Mouse (Mus musculus) MEL (cell line): ENCODE measurements around the gene Slc35b1. TPM values are rescaled to one million over a fixed set of nuclear protein-coding genes. Genes with fewer than 3 reads are reported as not detected.

ENCODE experiments used
- DNase-seq: peaks from one replicate; pipeline ENCODE4 v3.0.0; 2011; ENCODE audit warnings: low read depth, low spot score
- H3K27ac ChIP-seq: 2 replicates; pipeline ENCODE4 v1.5.1; 2012; ENCODE audit warnings: low read depth, mild to moderate bottlenecking, control low read depth, low read length, moderate library complexity; ENCODE audit not compliant: control insufficient read depth
- H3K27me3 ChIP-seq, 2 experiments: fragments of 150-350 bp in 1 of 2; sonication (generic) in 1 of 2; 2 replicates each; pipeline ENCODE4 v1.6.1; 2012; ENCODE audit warnings: low read length in 2 of 2, mild to moderate bottlenecking in 2 of 2, improper control_type of control experiment in 1 of 2, moderate library complexity in 1 of 2; ENCODE audit not compliant: insufficient read depth in 2 of 2, control insufficient read depth in 1 of 2
- H3K36me3 ChIP-seq, 2 experiments: 2 replicates each; pipeline ENCODE4 v1.6.1; 2012 to 2014; ENCODE audit warnings: low read length in 2 of 2, improper control_type of control experiment in 1 of 2, inconsistent platforms in 1 of 2, mild to moderate bottlenecking in 1 of 2; ENCODE audit not compliant: insufficient read depth in 2 of 2, control insufficient read depth in 1 of 2
- H3K4me1 ChIP-seq, 2 experiments: fragments of 150-350 bp in 1 of 2; sonication (generic) in 1 of 2; 2 replicates each; pipeline ENCODE4 v1.6.1; 2012; ENCODE audit warnings: low read length in 2 of 2, improper control_type of control experiment in 1 of 2, mild to moderate bottlenecking in 1 of 2; ENCODE audit not compliant: insufficient read depth in 2 of 2, control insufficient read depth in 1 of 2
- H3K4me3 ChIP-seq, 2 experiments: fragments of 150-350 bp in 1 of 2; sonication (generic) in 1 of 2; 2 replicates each; pipeline ENCODE4 v1.5.1; 2012; ENCODE audit warnings: low read depth in 2 of 2, low read length in 2 of 2, mild to moderate bottlenecking in 2 of 2, moderate library complexity in 2 of 2, control low read depth in 1 of 2, improper control_type of control experiment in 1 of 2; ENCODE audit not compliant: control insufficient read depth in 1 of 2, insufficient read depth in 1 of 2
- H3K79me2 ChIP-seq: 2 replicates; pipeline ENCODE4 v1.6.1; 2012; ENCODE audit warnings: mild to moderate bottlenecking, low read length, moderate library complexity; ENCODE audit not compliant: control insufficient read depth, poor library complexity, insufficient read depth
- H3K9ac ChIP-seq: 2 replicates; pipeline ENCODE4 v1.6.1; 2012; ENCODE audit warnings: low read depth, mild to moderate bottlenecking, control low read depth, low read length, moderate library complexity; ENCODE audit not compliant: control insufficient read depth, poor library complexity, severe bottlenecking
- H3K9me3 ChIP-seq: fragments of 150-350 bp; sonication (generic); replicated peaks from 2 replicates; pipeline ENCODE4 v1.6.1; 2012; ENCODE audit warnings: mild to moderate bottlenecking, low read length, improper control_type of control experiment, moderate library complexity; ENCODE audit not compliant: insufficient read depth
- BHLHE40 ChIP-seq: IDR thresholded peaks from 2 replicates; pipeline ENCODE4 v1.6.1; 2012; ENCODE audit warnings: low read depth, mild to moderate bottlenecking, inconsistent platforms, low read length, improper control_type of control experiment, borderline replicate concordance
- CHD1 ChIP-seq: IDR thresholded peaks from 2 replicates; pipeline ENCODE4 v1.6.1; 2012; ENCODE audit warnings: low read depth, mild to moderate bottlenecking, inconsistent platforms, low read length, improper control_type of control experiment
- CHD2 ChIP-seq: IDR thresholded peaks from 2 replicates; pipeline ENCODE4 v1.6.1; 2011; ENCODE audit warnings: low read length, improper control_type of control experiment
- CTCF ChIP-seq, 3 experiments: IDR thresholded peaks in 2 of 3; conservative IDR thresholded peaks in 1 of 3; 2 replicates each; pipeline ENCODE4 v1.5.1; 2011 to 2012; ENCODE audit warnings: low read length in 3 of 3, low read depth in 2 of 3, mild to moderate bottlenecking in 2 of 3, improper control_type of control experiment in 1 of 3, inconsistent platforms in 1 of 3, mixed read lengths in 1 of 3, moderate library complexity in 1 of 3; ENCODE audit not compliant: control insufficient read depth in 1 of 3, insufficient read depth in 1 of 3, poor library complexity in 1 of 3, severe bottlenecking in 1 of 3
- E2F4 ChIP-seq: IDR thresholded peaks from 2 replicates; pipeline ENCODE4 v1.6.1; 2011; ENCODE audit warnings: low read depth, low read length, improper control_type of control experiment, borderline replicate concordance
- ELF1 ChIP-seq: IDR thresholded peaks from 2 replicates; pipeline ENCODE4 v1.6.1; 2014; ENCODE audit warnings: low read depth, mild to moderate bottlenecking, inconsistent platforms, low read length, improper control_type of control experiment, moderate library complexity
- EP300 ChIP-seq, 2 experiments: IDR thresholded peaks; 2 replicates each; pipeline ENCODE4 v1.6.1; 2011; ENCODE audit warnings: improper control_type of control experiment in 2 of 2, low read length in 2 of 2, low read depth in 1 of 2, mild to moderate bottlenecking in 1 of 2
- ETS1 ChIP-seq: IDR thresholded peaks from 2 replicates; pipeline ENCODE4 v1.6.1; 2012; ENCODE audit warnings: low read depth, mild to moderate bottlenecking, inconsistent platforms, low read length, improper control_type of control experiment, moderate library complexity
- GABPA ChIP-seq: IDR thresholded peaks from 2 replicates; pipeline ENCODE4 v1.6.1; 2012; ENCODE audit warnings: low read depth, mild to moderate bottlenecking, inconsistent platforms, low read length, improper control_type of control experiment, moderate library complexity
- JUND ChIP-seq: IDR thresholded peaks from 2 replicates; pipeline ENCODE4 v1.6.1; 2011; ENCODE audit warnings: low read depth, mild to moderate bottlenecking, improper control_type of control experiment, low read length
- KAT2A ChIP-seq: conservative IDR thresholded peaks from 2 replicates; pipeline ENCODE4 v1.6.1; 2012; ENCODE audit warnings: low read depth, low read length, improper control_type of control experiment, inconsistent platforms
- MAFK ChIP-seq: IDR thresholded peaks from 2 replicates; pipeline ENCODE4 v1.6.1; 2011; ENCODE audit warnings: low read depth, mild to moderate bottlenecking, low read length, improper control_type of control experiment, borderline replicate concordance
- MAX ChIP-seq: IDR thresholded peaks from 2 replicates; pipeline ENCODE4 v1.6.1; 2011; ENCODE audit warnings: low read length, improper control_type of control experiment
- MAZ ChIP-seq: IDR thresholded peaks from 2 replicates; pipeline ENCODE4 v1.6.1; 2012; ENCODE audit warnings: low read depth, mild to moderate bottlenecking, inconsistent platforms, low read length, improper control_type of control experiment
- MEF2A ChIP-seq: IDR thresholded peaks from 2 replicates; pipeline ENCODE4 v1.6.1; 2014; ENCODE audit warnings: low read depth, mild to moderate bottlenecking, inconsistent platforms, low read length, improper control_type of control experiment; ENCODE audit not compliant: poor library complexity, insufficient replicate concordance, severe bottlenecking; ENCODE audit errors: extremely low read depth
- MXI1 ChIP-seq: IDR thresholded peaks from 2 replicates; pipeline ENCODE4 v1.6.1; 2011; ENCODE audit warnings: mild to moderate bottlenecking, low read depth, low read length, improper control_type of control experiment
- MYB ChIP-seq: IDR thresholded peaks from 2 replicates; pipeline ENCODE4 v1.6.1; 2011; ENCODE audit warnings: mild to moderate bottlenecking, low read depth, low read length, improper control_type of control experiment
- MYC ChIP-seq: IDR thresholded peaks from 2 replicates; pipeline ENCODE4 v1.6.1; 2011; ENCODE audit warnings: low read depth, mild to moderate bottlenecking, low read length, improper control_type of control experiment, moderate library complexity
- POLR2A ChIP-seq, 2 experiments: IDR thresholded peaks; 2 replicates each; pipeline ENCODE4 v1.6.1; 2011 to 2012; ENCODE audit warnings: low read length in 2 of 2, mild to moderate bottlenecking in 2 of 2, control low read depth in 1 of 2, improper control_type of control experiment in 1 of 2, low read depth in 1 of 2, moderate library complexity in 1 of 2; ENCODE audit not compliant: control insufficient read depth in 1 of 2, insufficient read depth in 1 of 2, poor library complexity in 1 of 2
- POLR2AphosphoS2 ChIP-seq: IDR thresholded peaks from 2 replicates; pipeline ENCODE4 v1.6.1; 2011; ENCODE audit warnings: low read length, improper control_type of control experiment
- POLR2AphosphoS5 ChIP-seq: IDR thresholded peaks from 2 replicates; pipeline ENCODE4 v1.6.1; 2012; ENCODE audit warnings: low read depth, borderline replicate concordance, mild to moderate bottlenecking, inconsistent platforms, low read length, moderate library complexity, mixed read lengths
- RAD21 ChIP-seq: IDR thresholded peaks from 2 replicates; pipeline ENCODE4 v1.6.1; 2011; ENCODE audit warnings: mild to moderate bottlenecking, low read depth, low read length, improper control_type of control experiment
- RCOR1 ChIP-seq: IDR thresholded peaks from 2 replicates; pipeline ENCODE4 v1.6.1; 2012; ENCODE audit warnings: low read depth, mild to moderate bottlenecking, inconsistent platforms, low read length, improper control_type of control experiment
- SIN3A ChIP-seq: IDR thresholded peaks from 2 replicates; pipeline ENCODE4 v1.6.1; 2012; ENCODE audit warnings: low read length, improper control_type of control experiment, inconsistent platforms
- SMC3 ChIP-seq: IDR thresholded peaks from 2 replicates; pipeline ENCODE4 v1.6.1; 2011; ENCODE audit warnings: low read depth, low read length, improper control_type of control experiment
- TAL1 ChIP-seq: IDR thresholded peaks from 2 replicates; pipeline ENCODE4 v1.6.1; 2012; ENCODE audit warnings: mild to moderate bottlenecking, inconsistent platforms, low read length, moderate library complexity, mixed read lengths
- TBP ChIP-seq: IDR thresholded peaks from 2 replicates; pipeline ENCODE4 v1.8.0; 2011; ENCODE audit warnings: low read depth, low read length, improper control_type of control experiment
- UBTF ChIP-seq: IDR thresholded peaks from 2 replicates; pipeline ENCODE4 v1.6.1; 2012; ENCODE audit warnings: low read depth, mild to moderate bottlenecking, inconsistent platforms, low read length, improper control_type of control experiment, moderate library complexity, borderline replicate concordance; ENCODE audit not compliant: insufficient read depth
- USF1 ChIP-seq: IDR thresholded peaks from 2 replicates; pipeline ENCODE4 v1.6.1; 2014; ENCODE audit warnings: low read depth, mild to moderate bottlenecking, inconsistent platforms, low read length, improper control_type of control experiment, moderate library complexity
- USF2 ChIP-seq, 2 experiments: IDR thresholded peaks; 2 replicates each; pipeline ENCODE4 v1.6.1; 2011 to 2012; ENCODE audit warnings: improper control_type of control experiment in 2 of 2, low read length in 2 of 2, borderline replicate concordance in 1 of 2, inconsistent platforms in 1 of 2, low read depth in 1 of 2, mild to moderate bottlenecking in 1 of 2; ENCODE audit not compliant: insufficient read depth in 1 of 2
- ZC3H11A ChIP-seq: IDR thresholded peaks from 2 replicates; pipeline ENCODE4 v1.6.1; 2012; ENCODE audit warnings: low read depth, mild to moderate bottlenecking, inconsistent platforms, low read length, improper control_type of control experiment
- ZKSCAN1 ChIP-seq: IDR thresholded peaks from 2 replicates; pipeline ENCODE4 v1.6.1; 2012; ENCODE audit warnings: low read depth, mild to moderate bottlenecking, inconsistent platforms, low read length, improper control_type of control experiment, moderate library complexity
- ZNF384 ChIP-seq: IDR thresholded peaks from 2 replicates; pipeline ENCODE4 v1.6.1; 2012; ENCODE audit warnings: low read depth, mild to moderate bottlenecking, inconsistent platforms, low read length, improper control_type of control experiment
- polyA plus RNA-seq, 2 experiments: library from polyadenylated mRNA; stranded (reverse) in 1 of 2; unstranded in 1 of 2; fragments of >175 nt in 1 of 2; fragments of >200 nt in 1 of 2; gene quantifications; 2 replicates each; pipeline versions ENCODE4 v1.2.1 to v1.2.4; 2012; ENCODE audit warnings: low replicate concordance in 2 of 2, low read depth in 1 of 2; ENCODE audit not compliant: insufficient read length in 2 of 2, insufficient read depth in 1 of 2, missing spikeins in 1 of 2
- total RNA-seq: library from RNA; depleted of rRNA; stranded (reverse); fragments of 300-350 nt; gene quantifications from 2 replicates; pipeline ENCODE4 v1.2.3, GENCODE M21; 2012

Slc35b1 gene
- total and polyA plus RNA-seq, 3 experiments, result 59.1 to 82.4 TPM; not detected in 1

DNA sequence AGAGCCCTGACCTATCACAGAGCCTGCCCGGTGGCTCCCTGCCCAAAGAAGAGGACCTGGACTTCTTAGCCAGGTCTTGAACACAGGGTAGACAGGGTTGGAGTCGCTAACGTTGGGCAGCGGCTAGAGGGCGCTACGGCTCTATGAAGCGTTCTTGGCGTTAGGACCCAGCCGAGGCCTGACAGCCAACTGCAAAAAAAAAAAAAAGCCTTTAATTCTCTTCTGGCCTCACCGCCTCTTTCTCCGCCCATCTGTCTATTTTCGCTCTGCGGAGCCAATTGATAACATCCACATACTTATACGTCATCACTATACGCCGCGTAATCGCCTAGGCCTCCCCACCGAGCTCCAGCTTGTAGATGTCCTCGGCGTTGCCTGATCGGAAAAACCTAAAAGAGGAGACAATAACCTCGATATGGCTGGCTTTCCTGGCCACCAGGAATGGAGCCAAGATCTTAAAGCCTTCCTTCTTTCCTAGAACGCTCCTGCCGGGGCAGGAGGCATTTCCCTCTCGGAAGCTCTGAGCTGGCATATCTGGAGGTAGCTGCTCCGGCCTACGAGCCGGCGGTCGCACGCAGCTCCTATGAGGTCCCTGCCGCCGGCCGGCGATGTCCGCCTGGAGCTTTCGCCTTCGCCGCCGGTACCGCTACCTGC is at the start of gene Slc35b1 (continued):
- TF ChIP-seq RAD21, result peak; percentile 80
- TF ChIP-seq GABPA, result no peak
- 0 out of 2 replicates have a peak, but pooled peaks have one; percentile 38 for TF ChIP-seq POLR2AphosphoS2
- peak; percentile 71 for TF ChIP-seq ZC3H11A

DNA sequence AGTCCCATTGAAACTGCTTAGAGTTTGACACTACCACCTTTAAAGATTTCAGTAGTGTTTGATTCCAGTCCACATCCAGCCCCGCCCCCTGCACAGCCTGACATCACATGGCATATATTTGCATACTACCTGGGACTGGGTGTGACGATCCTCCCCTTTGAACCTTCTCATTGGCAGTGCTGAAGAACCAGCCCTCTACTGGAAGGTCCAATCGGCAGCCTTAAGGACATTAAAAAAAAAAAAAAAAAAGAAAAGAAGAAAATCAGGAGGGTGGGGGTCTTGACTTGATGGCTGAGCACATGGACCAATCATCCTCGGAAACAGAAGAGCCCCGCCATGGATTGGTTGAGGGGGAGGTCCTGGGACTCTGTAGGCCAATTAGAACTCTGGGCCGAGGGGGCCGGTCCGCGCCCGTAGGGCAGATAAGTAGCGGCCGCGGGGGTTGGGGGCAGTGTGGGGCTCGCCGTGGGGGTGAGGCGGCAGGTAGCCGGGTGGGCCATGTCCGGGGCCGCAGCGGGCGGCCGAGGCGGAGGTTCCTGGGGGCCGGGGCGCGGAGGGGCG is 47.8 kb upstream of the Slc35b1 start, which contains the start of gene Fam117a:
Gene Fam117a, plus strand, starts transcription at position 451 of the 561 bp plus-strand sequence.
- Histone ChIP-seq H3K27me3 (no peaks in the 10 kb centered on the region), H3K79me2 (peaks cover 41% of the 10 kb centered on the region), H3K4me3 (peak within 1 kb of the TSS; percentile 85 to 88), H3K9me3 (no peaks in the 10 kb centered on the region), H3K27ac (peak within 1 kb of the TSS; percentile 92), H3K36me3 (peaks cover 8 to 61% of the 10 kb centered on the region in 2 experiments), H3K4me1 (peaks cover 29 to 56% of the 10 kb centered on the region in 2 experiments), H3K9ac (peak within 1 kb of the TSS; percentile 86)
- peak; percentile 99 for DNase-seq
- TF ChIP-seq UBTF, result no peak
- 0 out of 6 replicates have a peak, but pooled peaks of 1 of the 3 experiments have one; percentile 8 for TF ChIP-seq CTCF (IDR thresholded peaks at IDR 0.05 in 2 of 3, conservative IDR thresholded peaks at IDR 0.05 in 1 of 3; ENCODE audit: control insufficient read depth in 1 of 3, insufficient read depth in 1 of 3, low read depth in 2 of 3, low read length in 3 of 3, poor library complexity in 1 of 3, severe bottlenecking in 1 of 3)
- peak; percentile 88 to 89 for TF ChIP-seq POLR2A (IDR thresholded peaks at IDR 0.05; ENCODE audit: control insufficient read depth in 1 of 2, insufficient read depth in 1 of 2, low read depth in 1 of 2, low read length in 2 of 2, poor library complexity in 1 of 2)
- 0 out of 4 replicates have a peak, but pooled peaks of 1 of the 2 experiments have one; percentile 52 for TF ChIP-seq USF2 (IDR thresholded peaks at IDR 0.05; ENCODE audit: borderline replicate concordance in 1 of 2, insufficient read depth in 1 of 2, low read depth in 1 of 2, low read length in 2 of 2)
- no peak for TF ChIP-seq JUND
- TF ChIP-seq TBP, result peak; percentile 97
- peak; percentile 89 for TF ChIP-seq USF1
- peak; percentile 93 for TF ChIP-seq MAZ
- TF ChIP-seq MAFK, result no peak
- TF ChIP-seq EP300 (IDR thresholded peaks at IDR 0.05; ENCODE audit: low read depth in 1 of 2, low read length in 2 of 2), result peak in 1 of 2 experiments; percentile 5; a peak in 1 of 4 replicates
- TF ChIP-seq MXI1, result peak; percentile 89
- peak; percentile 100 for TF ChIP-seq ZNF384
- no peak for TF ChIP-seq BHLHE40
- TF ChIP-seq TAL1, result no peak
- TF ChIP-seq CHD2, result peak; percentile 84
- no peak for TF ChIP-seq RCOR1
- TF ChIP-seq E2F4, result no peak
- no peak for TF ChIP-seq ELF1
- no peak for TF ChIP-seq SMC3
- no peak; the same call in 1 of the 2 replicates for TF ChIP-seq SIN3A
- peak; percentile 79 for TF ChIP-seq MAX
- no peak for TF ChIP-seq MEF2A
- TF ChIP-seq POLR2AphosphoS2, result peak; percentile 69; the same call in 1 of the 2 replicates
- no peak for TF ChIP-seq CHD1
- 0 out of 2 replicates have a peak, but pooled peaks have one; percentile 5 for TF ChIP-seq ETS1
- no peak for TF ChIP-seq POLR2AphosphoS5
- TF ChIP-seq KAT2A, result no peak
- TF ChIP-seq ZKSCAN1, result no peak; the same call in 1 of the 2 replicates
- TF ChIP-seq GABPA, result no peak
- no peak for TF ChIP-seq MYB
- no peak for TF ChIP-seq MYC
